9 mouse cellular contexts compared by ENCODE assay signal in genomic region chr11:115358468-115358867, GRCm38 (mm10). TPM values are rescaled to one million over a fixed set of nuclear protein-coding genes. Genes with fewer than 3 reads are reported as not detected.
DNase-seq lines count a peak whose midpoint lies in the region; ATAC-seq and TF ChIP-seq lines count a peak whose summit lies in the region.
"Had no signal": no experiment of that assay in that cellular context is flagged by ENCODE, and none has a peak within 500 bp of the region (broad histone marks: within the 10 kb centered on the region; RNA-seq: fewer than 3 reads in every experiment).

No protein-coding gene starts in this region.

- H3K4me3 ChIP-seq in ES-E14 (ENCODE audit: insufficient read depth in 1 of 2, low read depth in 1 of 2, low read length in 2 of 2, poor library complexity in 1 of 2, severe bottlenecking in 1 of 2) = no peak overlapping the region
- H3K4me3 ChIP-seq in embryonic facial prominence, embryonic 14.5 days (ENCODE audit: low read depth, low read length) = no peak overlapping the region

- H3K9ac ChIP-seq in ES-E14 (ENCODE audit: insufficient read depth, low read depth, low read length, poor library complexity, severe bottlenecking) = no peak overlapping the region
- H3K9ac ChIP-seq in embryonic facial prominence, embryonic 14.5 days (ENCODE audit: low read depth, low read length) = no peak overlapping the region

- intact Hi-C loops in heart, postnatal 36 days (cut with DNase I) = loop anchor here (1.0 to 5.0 kb wide), 3 partner anchors 54 to 116 kb away; no protein-coding TSS in a partner anchor

- peaks cover 10% of the 10 kb centered on the region for H3K27me3 ChIP-seq in embryonic facial prominence, embryonic 14.5 days (replicated peaks; ENCODE audit: control insufficient read depth, insufficient read depth, low read length)

- H3K9me3 ChIP-seq in ES-E14 (ENCODE audit: control insufficient read depth, insufficient read depth, low read depth, low read length) = no peaks in the 10 kb centered on the region
- H3K9me3 ChIP-seq in embryonic facial prominence, embryonic 14.5 days (ENCODE audit: control insufficient read depth, low read length) = no peaks in the 10 kb centered on the region

- WGBS in embryonic facial prominence, embryonic 14.5 days = 17% methylated on average over 5 of the region's 5 CpGs

- in situ Hi-C loops in ES-E14 (cut with MboI; ENCODE audit: low sequenced_read_pairs in 2 of 2, unreplicated experiment in 2 of 2) = no loop called here

- H3K27ac ChIP-seq in ES-E14 (ENCODE audit: insufficient read depth, low read depth, low read length, poor library complexity, severe bottlenecking) = no peak overlapping the region
- H3K27ac ChIP-seq in embryonic facial prominence, embryonic 14.5 days (replicated peaks; ENCODE audit: low read depth, low read length) = no peak overlapping the region

- peak; percentile 62 for ATAC-seq in embryonic facial prominence, embryonic 14.5 days (ENCODE audit: low read depth)
- ATAC-seq in monocyte, adult 5-6 weeks (replicated peaks; ENCODE audit: insufficient number of reproducible peaks, low FRiP score, low TSS enrichment, poor library complexity, severe bottlenecking) = no peak

- DNase-seq in ES-E14 (ENCODE audit: low read depth, low spot score) = no peak
- DNase-seq in adrenal gland, postnatal 25 days = peak; percentile 75
- DNase-seq in embryonic facial prominence, embryonic 14.5 days (ENCODE audit: low spot score) = peak; percentile 91
- peak; percentile 79 to 84 for DNase-seq in heart, postnatal 36 days
- DNase-seq in layer of hippocampus, postnatal 10 days (ENCODE audit: low spot score in 2 of 2) = peak; percentile 73 to 79
- DNase-seq in mesoderm, embryonic 11.5 days (ENCODE audit: low read depth, low spot score) = peak; percentile 73
- peak; percentile 56 for DNase-seq in skeletal muscle tissue, adult 2 months (ENCODE audit: low read depth, low spot score)

- H3K4me1 ChIP-seq in ES-E14 (ENCODE audit: control insufficient read depth in 2 of 2, insufficient read depth in 2 of 2, low read length in 2 of 2, poor library complexity in 1 of 2) = peaks cover 0 to 8% of the 10 kb centered on the region in 2 experiments; a peak in 1 of 4 replicates
- 0 out of 2 replicates have a peak, but pooled peaks cover 3% of the 10 kb centered on the region for H3K4me1 ChIP-seq in embryonic facial prominence, embryonic 14.5 days (ENCODE audit: control insufficient read depth, insufficient read depth, low read length)

- H3K4me2 ChIP-seq in embryonic facial prominence, embryonic 14.5 days (ENCODE audit: low read depth, low read length) = no peak overlapping the region

- no peaks in the 10 kb centered on the region for H3K36me3 ChIP-seq in ES-E14 (ENCODE audit: control insufficient read depth, insufficient read depth, low read length, poor library complexity, severe bottlenecking)
- H3K36me3 ChIP-seq in embryonic facial prominence, embryonic 14.5 days (ENCODE audit: control insufficient read depth, insufficient read depth, low read length) = no peaks in the 10 kb centered on the region

TF ChIP-seq in ES-E14, 5 proteins besides CTCF, POLR2A, EP300 and RAD21:
- TF ChIP-seq HCFC1 (IDR thresholded peaks at IDR 0.05; ENCODE audit: borderline replicate concordance, insufficient read depth, low read length) (no peak), ZC3H11A (IDR thresholded peaks at IDR 0.05; ENCODE audit: borderline replicate concordance, low read depth, low read length) (0 out of 2 replicates have a peak, but pooled peaks have one; percentile 14), MAFK (IDR thresholded peaks at IDR 0.05; ENCODE audit: insufficient read depth, low read depth, low read length) (no peak), CHD2 (IDR thresholded peaks at IDR 0.05; ENCODE audit: low read depth, low read length) (no peak)

RNA-seq across cellular contexts. Expression of gene Hid1, which starts 9.1 kb away (rescaled TPM):
- 2.4 and 2.8 TPM in 2 replicates for total RNA-seq in ES-E14 (2012; rRNA removed)
- total RNA-seq in adrenal gland, postnatal 25 days (2021) = 13.2 and 14.8 TPM in 2 replicates
- 10.3 and 10.5 TPM in 2 replicates for polyA plus RNA-seq in embryonic facial prominence, embryonic 14.5 days (2014; fragmentation: Nextera tagmentation; extraction: Ambion mirVana)
- total RNA-seq in heart, postnatal 36 days (2021) = 1 to 10 TPM; 4.2 to 4.8 TPM
- 10 to 100 TPM; 78.0 to 79.3 TPM for total RNA-seq in layer of hippocampus, postnatal 10 days (2021)
- total RNA-seq in monocyte, adult 5-6 weeks (2017) = 4.7 to 13.4 TPM (median 7.5 TPM) in 3 replicates

RNA-seq across cellular contexts. Expression of gene Cdr2l, which starts 23.2 kb away (rescaled TPM):
- 8.5 and 10.4 TPM in 2 replicates for total RNA-seq in ES-E14 (2012; rRNA removed)
- total RNA-seq in adrenal gland, postnatal 25 days (2021) = 59.1 and 82.5 TPM in 2 replicates
- polyA plus RNA-seq in embryonic facial prominence, embryonic 14.5 days (2014; fragmentation: Nextera tagmentation; extraction: Ambion mirVana) = 11.7 and 12.3 TPM in 2 replicates
- total RNA-seq in heart, postnatal 36 days (2021) = 1 to 10 TPM; 5.8 to 5.9 TPM
- 10 to 100 TPM; 18.4 to 19.1 TPM for total RNA-seq in layer of hippocampus, postnatal 10 days (2021)
- total RNA-seq in monocyte, adult 5-6 weeks (2017) = not detected in 3 replicates

RNA-seq across cellular contexts. Expression of gene Otop3, which starts 23.9 kb away (rescaled TPM):
- total RNA-seq in ES-E14 (2012; rRNA removed) = not detected in 2 replicates
- total RNA-seq in adrenal gland, postnatal 25 days (2021) = not detected in 2 replicates
- 0.21 TPM in 1 of 2 replicates, not detected in the other for polyA plus RNA-seq in embryonic facial prominence, embryonic 14.5 days (2014; fragmentation: Nextera tagmentation; extraction: Ambion mirVana)
- total RNA-seq in heart, postnatal 36 days (2021) = not detected
- total RNA-seq in layer of hippocampus, postnatal 10 days (2021) = under 1 TPM; 0.45 to 0.53 TPM
- total RNA-seq in monocyte, adult 5-6 weeks (2017) = 0.39 TPM in 1 of 3 replicates, not detected in the others
- total RNA-seq: gastrocnemius, postnatal 4 days had no signal

RNA-seq across cellular contexts. Expression of gene Ush1g, which starts 36.6 kb away (rescaled TPM):
- 0.11 TPM in 1 of 2 replicates, not detected in the other for total RNA-seq in ES-E14 (2012; rRNA removed)
- 0.62 and 0.79 TPM in 2 replicates for total RNA-seq in adrenal gland, postnatal 25 days (2021)
- not detected in 2 replicates for polyA plus RNA-seq in embryonic facial prominence, embryonic 14.5 days (2014; fragmentation: Nextera tagmentation; extraction: Ambion mirVana)
- total RNA-seq in heart, postnatal 36 days (2021) = under 1 TPM in 1 of 2 experiments, not detected in 1; 0.14 TPM
- under 1 TPM; 0.14 to 0.16 TPM for total RNA-seq in layer of hippocampus, postnatal 10 days (2021)
- total RNA-seq in monocyte, adult 5-6 weeks (2017) = not detected in 3 replicates
- total RNA-seq: gastrocnemius, postnatal 4 days had no signal

RNA-seq across cellular contexts. Expression of gene Mrpl58, which starts 45.1 kb away (rescaled TPM):
- 79.5 and 89.3 TPM in 2 replicates for total RNA-seq in ES-E14 (2012; rRNA removed)
- 140 and 153 TPM in 2 replicates for total RNA-seq in adrenal gland, postnatal 25 days (2021)
- polyA plus RNA-seq in embryonic facial prominence, embryonic 14.5 days (2014; fragmentation: Nextera tagmentation; extraction: Ambion mirVana) = 175 and 185 TPM in 2 replicates
- total RNA-seq in heart, postnatal 36 days (2021) = 100 to 1,000 TPM; 134 to 149 TPM
- 10 to 100 TPM; 86.3 to 96.3 TPM for total RNA-seq in layer of hippocampus, postnatal 10 days (2021)
- 57.9 to 84.5 TPM (median 60.9 TPM) in 3 replicates for total RNA-seq in monocyte, adult 5-6 weeks (2017)
